Mouse (Mus musculus) limb, embryonic 11.5 days (tissue): Measurements from ENCODE around the gene Runx2. TPM values are rescaled to one million over a fixed set of nuclear protein-coding genes. Genes with fewer than 3 reads are reported as not detected.

ENCODE experiments used
- ATAC-seq: fragments of 200-750 bp; cut with Nextera tagmentation; 2 replicates; pipeline ENCODE4 v1.8.0; 2017; ENCODE audit warnings: low read depth; ENCODE audit not compliant: insufficient number of reproducible peaks, low FRiP score, low TSS enrichment
- DNase-seq: peaks from one replicate; pipeline ENCODE4 v3.0.0-alpha.2; 2015; ENCODE audit warnings: low spot score
- H3K27ac ChIP-seq: fragments of 300-500 bp; sonication (generic); replicated peaks from 2 replicates; pipeline ENCODE4 v1.5.1; 2014; ENCODE audit warnings: low read depth, mild to moderate bottlenecking, low read length
- H3K27me3 ChIP-seq: fragments of 300-500 bp; sonication (generic); 2 replicates; pipeline ENCODE4 v1.6.1; 2014; ENCODE audit warnings: mild to moderate bottlenecking, low read length, mixed read lengths; ENCODE audit not compliant: control insufficient read depth, insufficient read depth
- H3K36me3 ChIP-seq: fragments of 300-500 bp; sonication (generic); 2 replicates; pipeline ENCODE4 v1.6.1; 2014; ENCODE audit warnings: mild to moderate bottlenecking, low read length, moderate library complexity, mixed read lengths; ENCODE audit not compliant: control insufficient read depth, insufficient read depth
- H3K4me1 ChIP-seq: fragments of 300-500 bp; sonication (generic); 2 replicates; pipeline ENCODE4 v1.6.1; 2014; ENCODE audit warnings: low read length, mixed read lengths; ENCODE audit not compliant: control insufficient read depth, insufficient read depth
- H3K4me2 ChIP-seq: fragments of 300-500 bp; sonication (generic); 2 replicates; pipeline ENCODE4 v1.6.1; 2014; ENCODE audit warnings: low read depth, mild to moderate bottlenecking, moderate library complexity; ENCODE audit not compliant: severe bottlenecking
- H3K4me3 ChIP-seq: fragments of 300-500 bp; sonication (generic); 2 replicates; pipeline ENCODE4 v1.5.1; 2014; ENCODE audit warnings: low read depth, low read length
- H3K9ac ChIP-seq: fragments of 300-500 bp; sonication (generic); 2 replicates; pipeline ENCODE4 v1.6.1; 2014; ENCODE audit warnings: mild to moderate bottlenecking, low read length
- H3K9me3 ChIP-seq: fragments of 300-500 bp; sonication (generic); 2 replicates; pipeline ENCODE4 v1.6.1; 2016; ENCODE audit warnings: low read length; ENCODE audit not compliant: control insufficient read depth
- WGBS: fragments of 180-500 bp; shearing (Covaris S2); extraction: QIAGEN DNeasy Blood & Tissue Kit; methylation state at CpG from one replicate; pipeline ENCODE4 v1.1.7; 2014; 5-methylcytosine and 5-hydroxymethylcytosine counted together
- polyA plus RNA-seq: library from polyadenylated mRNA; unstranded; fragments of >200 nt; fragmentation: Nextera tagmentation; extraction: Ambion mirVana; gene quantifications from 2 replicates; pipeline ENCODE4 v1.2.1, GENCODE M21; 2014

Runx2 gene
- polyA plus RNA-seq, 1 experiment from 2014 or later, result 5.8 TPM

- 0 out of 2 replicates have a peak, but pooled peaks have one; percentile 70 for ATAC-seq
- Histone ChIP-seq H3K9ac (no peak overlapping the region), H3K4me2 (no peak overlapping the region)
Measured at GRCm38 (mm10) chr17:44455681-44456600, 358.7 kb downstream of the Runx2 start.

GRCm38 (mm10) chr17:44449915-44450471 lies 364.6 kb downstream of the Runx2 start:
- no peak overlapping the region for H3K4me2 ChIP-seq
- WGBS, result 58% methylated on average over 9 of the region's 9 CpGs
- H3K4me3 ChIP-seq, result no peak overlapping the region
- ATAC-seq (no peak), DNase-seq (no peak)
- no peaks in the 10 kb centered on the region for H3K9me3 ChIP-seq
- H3K27ac ChIP-seq, result no peak overlapping the region
- H3K9ac ChIP-seq, result no peak overlapping the region
- H3K27me3 ChIP-seq, result no peaks in the 10 kb centered on the region
- H3K4me1 ChIP-seq, result no peaks in the 10 kb centered on the region
- H3K36me3 ChIP-seq, result no peaks in the 10 kb centered on the region

More at GRCm38 (mm10) chr17:44455681-44456600, 358.7 kb downstream of the Runx2 start:
- DNase-seq, result peak; percentile 84
- WGBS, result 31% methylated on average over 12 of the region's 12 CpGs
- H3K4me3 ChIP-seq, result no peak overlapping the region
- no peaks in the 10 kb centered on the region for H3K27me3 ChIP-seq
- H3K9me3 ChIP-seq, result no peaks in the 10 kb centered on the region
- no peaks in the 10 kb centered on the region for H3K4me1 ChIP-seq
- no peak overlapping the region for H3K27ac ChIP-seq
- H3K36me3 ChIP-seq, result no peaks in the 10 kb centered on the region

Other genes with a start within 250 kb of the Runx2 start
- 25.5 and 27.0 TPM in 2 replicates for gene Supt3, start 37.6 kb downstream of the Runx2 start, polyA plus RNA-seq